ENCODE assay signal across 8 mouse cellular contexts in the genomic region with DNA sequence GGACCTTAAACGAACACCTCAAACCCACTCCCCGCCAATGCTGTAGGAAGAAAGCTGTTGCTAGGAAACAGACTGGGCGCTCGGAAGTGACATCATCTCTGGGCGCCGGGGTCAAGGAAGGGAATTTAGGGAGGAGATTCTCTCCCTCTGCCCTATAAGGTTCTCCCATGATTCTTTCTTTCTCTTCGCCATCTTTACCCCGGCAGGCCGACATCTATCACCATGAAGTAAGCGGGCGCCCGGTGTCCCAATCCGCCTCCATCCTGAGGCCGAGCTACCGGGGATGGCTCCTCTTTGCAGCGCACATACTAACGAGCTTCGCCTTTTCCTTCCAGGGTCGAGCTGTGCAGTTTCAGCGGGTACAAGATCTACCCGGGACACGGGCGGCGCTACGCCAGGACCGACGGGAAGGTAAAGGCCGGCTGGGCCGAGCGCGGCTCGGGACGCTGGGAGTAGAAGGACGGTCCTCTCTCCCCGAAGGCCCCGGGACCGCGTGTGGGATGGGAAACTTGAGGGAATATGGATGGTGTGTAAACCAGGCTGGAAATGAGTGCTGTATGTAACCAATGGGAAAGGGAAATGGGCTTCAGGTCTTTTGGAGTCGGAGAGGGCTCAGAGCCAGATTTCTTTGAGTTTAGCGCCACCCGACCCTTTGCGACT. TPM values are rescaled to one million over a fixed set of nuclear protein-coding genes. Genes with fewer than 3 reads are reported as not detected.
DNase-seq lines count a peak whose midpoint lies in the region; ATAC-seq lines count a peak whose summit lies in the region.

Rpl24 (plus strand) TSS at position 64 of the 660 bp plus-strand sequence.

- no peaks in the 10 kb centered on the region for H3K27me3 ChIP-seq in hindbrain, embryonic 13.5 days

- WGBS in hindbrain, embryonic 13.5 days, result under 1% methylated on average over 42 of the region's 42 CpGs

- peak within 1 kb of the TSS; percentile 82 for H3K27ac ChIP-seq in hindbrain, embryonic 13.5 days

- H3K4me1 ChIP-seq in hindbrain, embryonic 13.5 days (replicated peaks), result peaks cover 20% of the 10 kb centered on the region

- H3K4me2 ChIP-seq in hindbrain, embryonic 13.5 days, result peak within 1 kb of the TSS; percentile 93

- H3K4me3 ChIP-seq in hindbrain, embryonic 13.5 days, result peak within 1 kb of the TSS; percentile 67

- peak within 1 kb of the TSS; percentile 92 for H3K9ac ChIP-seq in hindbrain, embryonic 13.5 days

- DNase-seq in NIH3T3 (ENCODE audit: low read depth), result peak; percentile 94
- DNase-seq in cerebellum, postnatal 10 days, result peak; percentile 99
- peak; percentile 93 to 96 for DNase-seq in frontal cortex, postnatal 14 days (ENCODE audit: low spot score in 2 of 2)
- peak; percentile 94 to 96 for DNase-seq in layer of hippocampus, postnatal 25 days (ENCODE audit: extremely low spot score in 1 of 2, low spot score in 1 of 2)
- peak; percentile 97 for DNase-seq in lung, postnatal 25 days (ENCODE audit: low spot score)
- peak; percentile 95 for DNase-seq in retina, embryonic 14.5 days (ENCODE audit: low spot score)
- DNase-seq in thymus, postnatal 4 days, result peak; percentile 95

- no peaks in the 10 kb centered on the region for H3K9me3 ChIP-seq in hindbrain, embryonic 13.5 days

- peak; percentile 96 for ATAC-seq in hindbrain, embryonic 13.5 days (ENCODE audit: low FRiP score)

- peaks cover 24% of the 10 kb centered on the region for H3K36me3 ChIP-seq in hindbrain, embryonic 13.5 days

RNA-seq across cellular contexts. Expression of gene Rpl24, which starts in this region (rescaled TPM):
- polyA plus RNA-seq in hindbrain, embryonic 13.5 days (2015; fragmentation: Nextera tagmentation; extraction: Ambion mirVana), result 596 and 616 TPM in 2 replicates
- 100 to 1,000 TPM; 367 to 413 TPM for total RNA-seq in layer of hippocampus, postnatal 25 days (2021)

Comparison
In these comparisons a context has a peak if more than half of its experiments do, and no peak if none do; other contexts are left out.
1. Peak in every context shown above with its lines: DNase-seq, ATAC-seq, H3K4me3 ChIP-seq and H3K27ac ChIP-seq.